Mouse (Mus musculus): ENCODE measurements around the gene Tbc1d2b. TPM values are rescaled to one million over a fixed set of nuclear protein-coding genes. Genes with fewer than 3 reads are reported as not detected.

The Tbc1d2b gene
- polyA plus RNA-seq, 1 experiment from 2014 or later = 5.2 TPM

GRCm38 (mm10) chr9:90255844-90256405 lies 14.7 kb downstream of the Tbc1d2b start:
- peaks cover 8% of the 10 kb centered on the region for H3K4me1 ChIP-seq (replicated peaks; ENCODE audit: control insufficient read depth, insufficient read depth, low read length)
- no peak overlapping the region for H3K4me3 ChIP-seq (ENCODE audit: low read depth, low read length)
- no peaks in the 10 kb centered on the region for H3K27me3 ChIP-seq (replicated peaks; ENCODE audit: control insufficient read depth, insufficient read depth, low read length)
- TF ChIP-seq CTCF (IDR thresholded peaks at IDR 0.05; ENCODE audit: low read depth) = no peak
- H3K27ac ChIP-seq (ENCODE audit: low read depth, low read length) = no peak overlapping the region
- 54% methylated on average over 6 of the region's 6 CpGs for WGBS
- no peak overlapping the region for H3K4me2 ChIP-seq (replicated peaks; ENCODE audit: low read depth)
- H3K36me3 ChIP-seq (ENCODE audit: control insufficient read depth, insufficient read depth) = peaks cover 4% of the 10 kb centered on the region; the same call in 1 of the 2 replicates
- ATAC-seq = no peak
- no peak overlapping the region for H3K9ac ChIP-seq (ENCODE audit: low read depth, low read length)
- H3K9me3 ChIP-seq (ENCODE audit: control insufficient read depth) = no peaks in the 10 kb centered on the region

GRCm38 (mm10) chr9:90253181-90253580 lies 17.4 kb downstream of the Tbc1d2b start:
- no peak for TF ChIP-seq CTCF (IDR thresholded peaks at IDR 0.05; ENCODE audit: low read depth)
- H3K4me1 ChIP-seq (replicated peaks; ENCODE audit: control insufficient read depth, insufficient read depth, low read length) = peaks cover 4% of the 10 kb centered on the region; the same call in 1 of the 2 replicates
- H3K27ac ChIP-seq (ENCODE audit: low read depth, low read length) = no peak overlapping the region
- H3K27me3 ChIP-seq (replicated peaks; ENCODE audit: control insufficient read depth, insufficient read depth, low read length) = no peaks in the 10 kb centered on the region
- no peak overlapping the region for H3K4me2 ChIP-seq (replicated peaks; ENCODE audit: low read depth)
- peaks cover 8% of the 10 kb centered on the region; the same call in 1 of the 2 replicates for H3K36me3 ChIP-seq (ENCODE audit: control insufficient read depth, insufficient read depth)
- 81% methylated on average over 2 of the region's 2 CpGs for WGBS
- no peak for ATAC-seq
- no peaks in the 10 kb centered on the region for H3K9me3 ChIP-seq (ENCODE audit: control insufficient read depth)
- no peak overlapping the region for H3K9ac ChIP-seq (ENCODE audit: low read depth, low read length)
- H3K4me3 ChIP-seq (ENCODE audit: low read depth, low read length) = no peak overlapping the region

- peaks cover 27% of the 10 kb centered on the region for H3K36me3 ChIP-seq (ENCODE audit: control insufficient read depth, insufficient read depth)
- no peaks in the 10 kb centered on the region for H3K27me3 ChIP-seq (replicated peaks; ENCODE audit: control insufficient read depth, insufficient read depth, low read length)
- ATAC-seq = peak; percentile 84
- H3K4me3 ChIP-seq (ENCODE audit: low read depth, low read length) = no peak overlapping the region
- no peak overlapping the region for H3K4me2 ChIP-seq (replicated peaks; ENCODE audit: low read depth)
- H3K9ac ChIP-seq (ENCODE audit: low read depth, low read length) = no peak overlapping the region
- peaks cover 4% of the 10 kb centered on the region; the same call in 1 of the 2 replicates for H3K4me1 ChIP-seq (replicated peaks; ENCODE audit: control insufficient read depth, insufficient read depth, low read length)
- TF ChIP-seq CTCF (IDR thresholded peaks at IDR 0.05; ENCODE audit: low read depth) = no peak
- no peaks in the 10 kb centered on the region for H3K9me3 ChIP-seq (ENCODE audit: control insufficient read depth)
- H3K27ac ChIP-seq (ENCODE audit: low read depth, low read length) = peak overlapping the region; percentile 41; the same call in 1 of the 2 replicates
- WGBS = 57% methylated on average over 13 of the region's 13 CpGs
These were observed 19.4 kb downstream of the Tbc1d2b start for GRCm38 (mm10) chr9:90250964-90251750.

- H3K9ac ChIP-seq (ENCODE audit: low read depth, low read length) = no peak overlapping the region
- no peak for ATAC-seq
- no peak overlapping the region for H3K4me3 ChIP-seq (ENCODE audit: low read depth, low read length)
- no peaks in the 10 kb centered on the region for H3K9me3 ChIP-seq (ENCODE audit: control insufficient read depth)
- WGBS = 85% methylated on average over 5 of the region's 5 CpGs
- peaks cover 4% of the 10 kb centered on the region; the same call in 1 of the 2 replicates for H3K4me1 ChIP-seq (replicated peaks; ENCODE audit: control insufficient read depth, insufficient read depth, low read length)
- H3K27ac ChIP-seq (ENCODE audit: low read depth, low read length) = 0 out of 2 replicates have a peak overlapping the region, but pooled peaks have one; percentile 41
- no peak for TF ChIP-seq CTCF (IDR thresholded peaks at IDR 0.05; ENCODE audit: low read depth)
- H3K27me3 ChIP-seq (replicated peaks; ENCODE audit: control insufficient read depth, insufficient read depth, low read length) = no peaks in the 10 kb centered on the region
- H3K36me3 ChIP-seq (ENCODE audit: control insufficient read depth, insufficient read depth) = peaks cover 34% of the 10 kb centered on the region
- no peak overlapping the region for H3K4me2 ChIP-seq (replicated peaks; ENCODE audit: low read depth)
These were observed 20.3 kb downstream of the Tbc1d2b start for GRCm38 (mm10) chr9:90250141-90250775.

GRCm38 (mm10) chr9:90249036-90249435 lies 21.6 kb downstream of the Tbc1d2b start:
- H3K9ac ChIP-seq (ENCODE audit: low read depth, low read length) = no peak overlapping the region
- no peak for ATAC-seq
- H3K9me3 ChIP-seq (ENCODE audit: control insufficient read depth) = no peaks in the 10 kb centered on the region
- H3K4me1 ChIP-seq (replicated peaks; ENCODE audit: control insufficient read depth, insufficient read depth, low read length) = peaks cover 4% of the 10 kb centered on the region; the same call in 1 of the 2 replicates
- H3K4me2 ChIP-seq (replicated peaks; ENCODE audit: low read depth) = no peak overlapping the region
- H3K27ac ChIP-seq (ENCODE audit: low read depth, low read length) = no peak overlapping the region
- H3K27me3 ChIP-seq (replicated peaks; ENCODE audit: control insufficient read depth, insufficient read depth, low read length) = no peaks in the 10 kb centered on the region
- H3K4me3 ChIP-seq (ENCODE audit: low read depth, low read length) = no peak overlapping the region
- no peak for TF ChIP-seq CTCF (IDR thresholded peaks at IDR 0.05; ENCODE audit: low read depth)
- WGBS = 85% methylated on average over 2 of the region's 2 CpGs
- peaks cover 32% of the 10 kb centered on the region for H3K36me3 ChIP-seq (ENCODE audit: control insufficient read depth, insufficient read depth)

GRCm38 (mm10) chr9:90248326-90248725 lies 22.3 kb downstream of the Tbc1d2b start:
- H3K4me1 ChIP-seq (replicated peaks; ENCODE audit: control insufficient read depth, insufficient read depth, low read length) = peaks cover 4% of the 10 kb centered on the region; the same call in 1 of the 2 replicates
- H3K27ac ChIP-seq (ENCODE audit: low read depth, low read length) = no peak overlapping the region
- no peak overlapping the region for H3K9ac ChIP-seq (ENCODE audit: low read depth, low read length)
- H3K27me3 ChIP-seq (replicated peaks; ENCODE audit: control insufficient read depth, insufficient read depth, low read length) = no peaks in the 10 kb centered on the region
- no peak for TF ChIP-seq CTCF (IDR thresholded peaks at IDR 0.05; ENCODE audit: low read depth)
- H3K4me3 ChIP-seq (ENCODE audit: low read depth, low read length) = no peak overlapping the region
- no peak overlapping the region for H3K4me2 ChIP-seq (replicated peaks; ENCODE audit: low read depth)
- WGBS = 87% methylated on average over 7 of the region's 7 CpGs
- no peaks in the 10 kb centered on the region for H3K9me3 ChIP-seq (ENCODE audit: control insufficient read depth)
- ATAC-seq = no peak
- H3K36me3 ChIP-seq (ENCODE audit: control insufficient read depth, insufficient read depth) = peaks cover 30% of the 10 kb centered on the region

Data from intestine, postnatal 0 days (tissue).